Mouse (Mus musculus): ENCODE measurements at regions not wholly inside any gene's neighbourhood (a gene's known extent, or its start where the extent isn't known, plus 50 kb on each side); places are given as distances from the start of the nearest gene placed in this dataset.

- H3K9me3 ChIP-seq (replicated peaks; ENCODE audit: control insufficient read depth, insufficient read depth, low read length, poor library complexity, severe bottlenecking): no peaks in the 10 kb centered on the region
- H3K27me3 ChIP-seq (ENCODE audit: control insufficient read depth, insufficient read depth, low read length, poor library complexity, severe bottlenecking): no peaks in the 10 kb centered on the region
- TF ChIP-seq EP300 (IDR thresholded peaks at IDR 0.05; ENCODE audit: insufficient read depth, low read depth, low read length): no peak
- no peak for TF ChIP-seq POLR2A (IDR thresholded peaks at IDR 0.05; ENCODE audit: insufficient read depth, low read length)
- TF ChIP-seq CTCF (IDR thresholded peaks at IDR 0.05; ENCODE audit: low read depth, low read length): no peak
- H3K4me1 ChIP-seq (ENCODE audit: control insufficient read depth, insufficient read depth, low read length): no peaks in the 10 kb centered on the region
- H3K36me3 ChIP-seq (ENCODE audit: control insufficient read depth, insufficient read depth, low read length, poor library complexity, severe bottlenecking): no peaks in the 10 kb centered on the region
- H3K4me3 ChIP-seq (ENCODE audit: low read depth, low read length): no peak overlapping the region
- no peak overlapping the region for H3K9ac ChIP-seq (ENCODE audit: low read depth, poor library complexity, severe bottlenecking)
- H3K27ac ChIP-seq (ENCODE audit: insufficient read depth, low read length): no peak overlapping the region
These were observed 112.8 kb upstream of the Azi2 start for GRCm38 (mm10) chr9:117927466-117927847.

GRCm38 (mm10) chr9:117926700-117927465, 113.4 kb upstream of the Azi2 start:
- Histone ChIP-seq H3K9ac (ENCODE audit: low read depth, poor library complexity, severe bottlenecking) (no peak overlapping the region), H3K4me1 (ENCODE audit: control insufficient read depth, insufficient read depth, low read length) (no peaks in the 10 kb centered on the region), H3K9me3 (replicated peaks; ENCODE audit: control insufficient read depth, insufficient read depth, low read length, poor library complexity, severe bottlenecking) (no peaks in the 10 kb centered on the region), H3K4me3 (ENCODE audit: low read depth, low read length) (no peak overlapping the region), H3K36me3 (ENCODE audit: control insufficient read depth, insufficient read depth, low read length, poor library complexity, severe bottlenecking) (no peaks in the 10 kb centered on the region), H3K27ac (ENCODE audit: insufficient read depth, low read length) (no peak overlapping the region), H3K27me3 (ENCODE audit: control insufficient read depth, insufficient read depth, low read length, poor library complexity, severe bottlenecking) (no peaks in the 10 kb centered on the region)
- TF ChIP-seq CTCF (IDR thresholded peaks at IDR 0.05; ENCODE audit: low read depth, low read length): no peak
- TF ChIP-seq EP300 (IDR thresholded peaks at IDR 0.05; ENCODE audit: insufficient read depth, low read depth, low read length): no peak
- TF ChIP-seq POLR2A (IDR thresholded peaks at IDR 0.05; ENCODE audit: insufficient read depth, low read length): no peak

GRCm38 (mm10) chr9:117922992-117923391, 117.3 kb upstream of the Azi2 start:
- H3K27ac ChIP-seq (ENCODE audit: insufficient read depth, low read length): no peak overlapping the region
- no peaks in the 10 kb centered on the region for H3K27me3 ChIP-seq (ENCODE audit: control insufficient read depth, insufficient read depth, low read length, poor library complexity, severe bottlenecking)
- no peak overlapping the region for H3K4me3 ChIP-seq (ENCODE audit: low read depth, low read length)
- H3K4me1 ChIP-seq (ENCODE audit: control insufficient read depth, insufficient read depth, low read length): no peaks in the 10 kb centered on the region
- TF ChIP-seq CTCF (IDR thresholded peaks at IDR 0.05; ENCODE audit: low read depth, low read length): no peak
- H3K9ac ChIP-seq (ENCODE audit: low read depth, poor library complexity, severe bottlenecking): no peak overlapping the region
- no peaks in the 10 kb centered on the region for H3K9me3 ChIP-seq (replicated peaks; ENCODE audit: control insufficient read depth, insufficient read depth, low read length, poor library complexity, severe bottlenecking)
- H3K36me3 ChIP-seq (ENCODE audit: control insufficient read depth, insufficient read depth, low read length, poor library complexity, severe bottlenecking): no peaks in the 10 kb centered on the region

- no peaks in the 10 kb centered on the region for H3K27me3 ChIP-seq (ENCODE audit: control insufficient read depth, insufficient read depth, low read length, poor library complexity, severe bottlenecking)
- H3K9ac ChIP-seq (ENCODE audit: low read depth, poor library complexity, severe bottlenecking): no peak overlapping the region
- H3K9me3 ChIP-seq (replicated peaks; ENCODE audit: control insufficient read depth, insufficient read depth, low read length, poor library complexity, severe bottlenecking): peaks cover 3% of the 10 kb centered on the region; the same call in 1 of the 2 replicates
- TF ChIP-seq POLR2A (IDR thresholded peaks at IDR 0.05; ENCODE audit: insufficient read depth, low read length) (no peak), CTCF (IDR thresholded peaks at IDR 0.05; ENCODE audit: low read depth, low read length) (no peak), EP300 (IDR thresholded peaks at IDR 0.05; ENCODE audit: insufficient read depth, low read depth, low read length) (no peak)
- H3K27ac ChIP-seq (ENCODE audit: insufficient read depth, low read length): no peak overlapping the region
- H3K36me3 ChIP-seq (ENCODE audit: control insufficient read depth, insufficient read depth, low read length, poor library complexity, severe bottlenecking): no peaks in the 10 kb centered on the region
- H3K4me3 ChIP-seq (ENCODE audit: low read depth, low read length): no peak overlapping the region
- no peaks in the 10 kb centered on the region for H3K4me1 ChIP-seq (ENCODE audit: control insufficient read depth, insufficient read depth, low read length)
These were observed 132.3 kb upstream of the Azi2 start for GRCm38 (mm10) chr9:117907895-117908424.

- no peak for TF ChIP-seq CTCF (IDR thresholded peaks at IDR 0.05; ENCODE audit: low read depth, low read length)
- no peak for TF ChIP-seq EP300 (IDR thresholded peaks at IDR 0.05; ENCODE audit: insufficient read depth, low read depth, low read length)
- Histone ChIP-seq H3K9me3 (replicated peaks; ENCODE audit: control insufficient read depth, insufficient read depth, low read length, poor library complexity, severe bottlenecking) (peaks cover 3% of the 10 kb centered on the region; the same call in 1 of the 2 replicates), H3K4me1 (ENCODE audit: control insufficient read depth, insufficient read depth, low read length) (no peaks in the 10 kb centered on the region), H3K27me3 (ENCODE audit: control insufficient read depth, insufficient read depth, low read length, poor library complexity, severe bottlenecking) (no peaks in the 10 kb centered on the region), H3K27ac (ENCODE audit: insufficient read depth, low read length) (no peak overlapping the region), H3K4me3 (ENCODE audit: low read depth, low read length) (no peak overlapping the region), H3K9ac (ENCODE audit: low read depth, poor library complexity, severe bottlenecking) (no peak overlapping the region), H3K36me3 (ENCODE audit: control insufficient read depth, insufficient read depth, low read length, poor library complexity, severe bottlenecking) (no peaks in the 10 kb centered on the region)
These were observed 135.1 kb upstream of the Azi2 start for GRCm38 (mm10) chr9:117905045-117905747.

GRCm38 (mm10) chr9:117904621-117905020, 135.7 kb upstream of the Azi2 start:
- no peaks in the 10 kb centered on the region for H3K9me3 ChIP-seq (replicated peaks; ENCODE audit: control insufficient read depth, insufficient read depth, low read length, poor library complexity, severe bottlenecking)
- no peak overlapping the region for H3K4me3 ChIP-seq (ENCODE audit: low read depth, low read length)
- H3K4me1 ChIP-seq (ENCODE audit: control insufficient read depth, insufficient read depth, low read length): no peaks in the 10 kb centered on the region
- H3K27ac ChIP-seq (ENCODE audit: insufficient read depth, low read length): no peak overlapping the region
- no peaks in the 10 kb centered on the region for H3K27me3 ChIP-seq (ENCODE audit: control insufficient read depth, insufficient read depth, low read length, poor library complexity, severe bottlenecking)
- TF ChIP-seq POLR2A (IDR thresholded peaks at IDR 0.05; ENCODE audit: insufficient read depth, low read length): no peak
- no peak for TF ChIP-seq CTCF (IDR thresholded peaks at IDR 0.05; ENCODE audit: low read depth, low read length)
- TF ChIP-seq EP300 (IDR thresholded peaks at IDR 0.05; ENCODE audit: insufficient read depth, low read depth, low read length): no peak
- H3K36me3 ChIP-seq (ENCODE audit: control insufficient read depth, insufficient read depth, low read length, poor library complexity, severe bottlenecking): no peaks in the 10 kb centered on the region
- no peak overlapping the region for H3K9ac ChIP-seq (ENCODE audit: low read depth, poor library complexity, severe bottlenecking)

All from ES-Bruce4 (cell line).